Mouse (Mus musculus): ENCODE results near the gene Gbf1.

Gene Gbf1

DNA sequence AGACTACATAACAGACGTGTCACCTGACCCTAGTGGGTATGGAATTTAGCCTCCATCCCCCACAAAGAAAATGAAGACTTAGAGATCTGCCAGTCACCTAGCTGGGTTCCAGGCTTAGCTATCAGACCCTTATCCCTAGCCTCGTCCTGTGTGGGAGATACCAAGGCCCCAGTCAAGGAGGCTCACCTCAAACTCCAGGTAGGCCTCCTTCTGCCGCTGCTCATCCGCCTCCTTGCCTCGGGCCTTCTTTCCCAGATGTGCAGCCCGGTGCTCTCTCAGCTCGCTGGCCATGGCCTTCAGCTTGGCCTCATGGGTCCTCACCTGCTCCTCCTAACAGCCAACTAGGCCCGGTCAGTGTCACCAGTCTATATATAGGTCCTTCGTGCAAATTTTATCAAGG, 160.8 kb downstream of the Gbf1 start:
- ChIA-PET CTCF (interaction anchor here in 1 of 4 experiments (0.6 to 1.3 kb wide), 2 partner anchors 72 to 177 kb away, joined by 3 read pairs; no protein-coding TSS in a partner anchor), POLR2A (interaction anchor here in 1 of 4 experiments (1.0 to 2.2 kb wide), 5 partner anchors 9 to 257 kb away, joined by 3 to 14 read pairs (median 4); partner anchors contain the start of genes Fbxl15 and Sufu)

DNA sequence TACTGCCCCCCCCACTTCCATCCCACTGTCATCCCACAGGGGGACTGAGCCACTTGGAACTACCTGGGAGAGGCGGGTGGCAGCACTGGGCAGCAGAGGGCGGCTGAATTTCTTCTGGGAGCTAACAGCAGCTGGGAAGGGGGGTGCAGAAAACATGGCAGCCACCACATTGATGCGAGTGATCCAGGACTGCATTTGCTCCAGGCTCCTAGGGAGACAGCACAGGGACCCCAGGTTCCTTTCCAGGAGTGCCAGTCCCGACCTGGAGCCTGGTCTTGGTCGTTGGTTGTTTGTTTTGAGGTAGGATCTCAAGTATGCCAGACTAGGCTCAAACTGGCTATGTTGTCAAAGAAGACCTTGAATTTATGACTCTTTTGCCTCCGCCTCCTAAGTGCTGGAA, 161.3 kb downstream of the Gbf1 start:
- POLR2A ChIA-PET = interaction anchor here in 2 of 4 experiments (0.7 to 3.8 kb wide), 8 partner anchors 8 to 83 kb away, joined by 3 to 16 read pairs (median 9); partner anchors contain the start of genes Fbxl15 (in 2 of the 2), Nfkb2 (in 2 of the 2) and Sufu (in 2 of the 2)
- CTCF ChIA-PET = interaction anchor here in 2 of 4 experiments (0.6 to 1.9 kb wide), 5 partner anchors 7 to 567 kb away, joined by 3 to 11 read pairs (median 3); partner anchors contain the start of gene Nfkb2 (in 1 of the 2)

DNA sequence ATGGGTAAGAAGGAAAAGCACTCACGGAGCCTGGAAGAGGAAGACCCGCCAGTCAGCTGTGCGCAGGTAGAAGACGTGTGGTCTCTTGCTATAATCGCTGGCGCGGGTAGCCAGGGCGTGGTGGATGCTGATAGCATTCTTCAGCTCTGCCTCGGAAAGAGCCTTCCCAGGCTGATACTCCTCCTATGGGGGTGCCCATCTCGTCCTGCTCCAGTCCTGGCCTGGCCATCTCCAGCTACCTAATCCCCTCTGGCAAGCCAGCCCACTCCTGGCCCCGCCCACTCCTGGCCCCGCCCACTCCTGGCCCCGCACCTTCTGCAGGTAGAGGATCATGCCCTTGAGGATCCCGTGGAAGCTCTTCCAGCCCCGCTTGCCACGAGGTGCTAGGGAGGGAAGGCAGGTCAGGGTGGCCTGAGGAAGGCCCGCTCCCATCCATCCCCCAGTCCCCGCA, 161.9 kb downstream of the Gbf1 start:
- ChIA-PET CTCF (interaction anchor here in 2 of 4 experiments (0.6 to 1.9 kb wide), 8 partner anchors 8 to 568 kb away, joined by 3 to 11 read pairs (median 3); partner anchors contain the start of genes Nfkb2 (in 2 of the 2) and Elovl3 (in 1 of the 2)), POLR2A (interaction anchor here in 3 of 4 experiments (0.5 to 3.8 kb wide), 13 partner anchors 9 to 1000 kb away, joined by 3 to 16 read pairs (median 4); partner anchors contain the start of genes Fbxl15 (in 3 of the 3), Nfkb2 (in 2 of the 3) and Sufu (in 2 of the 3))

DNA sequence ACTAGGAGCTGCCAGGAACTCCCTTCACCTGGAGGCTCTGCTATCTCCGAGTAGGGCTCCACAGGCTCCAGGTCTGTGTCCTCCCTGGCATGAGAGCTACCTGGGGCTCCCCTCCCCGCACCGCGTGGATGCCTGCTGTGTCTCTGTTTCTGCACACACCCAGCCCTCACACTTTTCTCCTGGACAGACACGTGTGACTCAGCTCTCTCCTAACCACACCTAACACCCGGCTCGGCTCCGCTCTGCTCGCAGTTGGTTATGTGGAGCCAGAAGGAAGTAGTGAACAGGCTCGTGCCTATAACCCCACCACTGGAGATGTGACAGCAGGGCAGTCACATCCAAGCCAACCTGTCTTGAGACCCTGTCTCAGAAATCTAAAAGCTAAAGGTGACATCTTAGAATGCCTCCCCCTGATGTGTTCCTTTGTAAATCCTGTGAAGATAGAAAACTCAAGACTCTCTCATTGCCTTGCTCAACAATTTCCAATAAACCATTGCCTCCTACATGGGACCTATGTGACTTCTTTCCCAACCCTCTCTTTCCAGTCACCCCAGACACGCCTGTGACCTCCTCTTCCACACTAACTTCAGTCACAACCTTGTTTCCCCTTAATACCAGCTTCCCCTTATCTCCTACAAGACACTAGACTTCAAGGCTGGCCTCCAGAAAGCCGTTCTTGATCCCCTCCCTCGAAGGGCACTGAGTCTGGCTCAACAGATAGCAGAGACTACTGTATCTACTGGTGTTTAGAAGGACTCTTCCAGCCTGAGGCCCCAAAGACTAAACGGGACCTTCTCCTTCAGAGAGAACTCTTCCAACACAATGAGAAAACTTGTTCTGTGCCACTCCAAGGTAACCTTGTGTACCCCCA, 162.8 kb downstream of the Gbf1 start:
- ChIA-PET POLR2A (interaction anchor here (0.6 to 3.8 kb wide), 13 partner anchors 10 to 195 kb away, joined by 3 to 16 read pairs (median 4); partner anchors contain the start of genes Fbxl15 (in 3 of the 4), Nfkb2 (in 2 of the 4) and Sufu (in 1 of the 4)), CTCF (interaction anchor here (0.6 to 1.9 kb wide), 9 partner anchors 9 to 503 kb away, joined by 3 to 11 read pairs (median 3); partner anchors contain the start of genes Nfkb2 (in 2 of the 4) and Elovl3 (in 1 of the 4))

DNA sequence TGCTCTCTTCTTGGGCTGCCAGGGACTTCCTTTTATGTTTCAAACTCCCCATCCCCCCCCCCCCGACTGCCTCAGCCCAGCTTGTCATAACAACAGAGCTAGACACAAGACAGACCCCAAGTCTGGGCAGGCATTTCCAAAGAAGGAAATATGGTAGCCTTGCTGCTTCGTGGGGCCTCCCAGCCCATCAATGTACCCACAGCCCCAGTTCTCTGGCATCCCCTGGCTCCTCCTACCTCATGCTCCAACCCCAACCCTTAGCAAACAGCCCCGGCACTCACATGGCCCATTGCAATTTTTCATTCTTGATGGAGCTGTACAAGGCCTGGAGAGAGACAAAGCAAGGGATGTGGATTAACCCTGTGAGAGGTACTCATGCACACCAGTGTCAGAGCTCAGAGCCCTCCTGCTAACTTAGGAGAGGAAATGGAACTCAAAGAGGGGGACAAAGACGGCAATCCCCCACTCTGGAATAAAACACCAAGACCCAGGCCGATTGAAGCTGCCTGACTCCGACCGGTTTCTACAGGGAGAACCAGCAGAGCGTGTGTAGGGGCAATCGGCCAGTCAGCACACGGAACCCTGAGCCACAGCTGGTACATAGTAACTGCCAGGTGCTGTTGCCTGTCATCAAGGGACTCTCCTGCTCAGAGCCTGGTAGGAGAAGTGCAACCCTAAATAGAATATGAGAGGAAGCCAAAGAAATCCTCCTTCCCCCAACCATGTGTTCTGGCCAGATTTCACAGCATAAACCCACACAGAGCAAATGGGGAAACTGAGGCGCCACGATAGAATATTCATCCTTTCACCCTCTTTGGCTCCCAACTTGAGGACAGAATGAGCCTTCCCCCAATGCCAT, 163.7 kb downstream of the Gbf1 start:
- ChIA-PET POLR2A (interaction anchor here in 2 of 4 experiments (0.7 to 3.8 kb wide), 7 partner anchors 10 to 73 kb away, joined by 3 to 16 read pairs (median 7); partner anchors contain the start of genes Fbxl15 (in 2 of the 2) and Nfkb2 (in 2 of the 2)), CTCF (interaction anchor here in 3 of 4 experiments (0.6 to 1.7 kb wide), 4 partner anchors 12 to 504 kb away, joined by 3 to 8 read pairs (median 3); partner anchors contain the start of gene Nfkb2 (in 2 of the 3))

DNA sequence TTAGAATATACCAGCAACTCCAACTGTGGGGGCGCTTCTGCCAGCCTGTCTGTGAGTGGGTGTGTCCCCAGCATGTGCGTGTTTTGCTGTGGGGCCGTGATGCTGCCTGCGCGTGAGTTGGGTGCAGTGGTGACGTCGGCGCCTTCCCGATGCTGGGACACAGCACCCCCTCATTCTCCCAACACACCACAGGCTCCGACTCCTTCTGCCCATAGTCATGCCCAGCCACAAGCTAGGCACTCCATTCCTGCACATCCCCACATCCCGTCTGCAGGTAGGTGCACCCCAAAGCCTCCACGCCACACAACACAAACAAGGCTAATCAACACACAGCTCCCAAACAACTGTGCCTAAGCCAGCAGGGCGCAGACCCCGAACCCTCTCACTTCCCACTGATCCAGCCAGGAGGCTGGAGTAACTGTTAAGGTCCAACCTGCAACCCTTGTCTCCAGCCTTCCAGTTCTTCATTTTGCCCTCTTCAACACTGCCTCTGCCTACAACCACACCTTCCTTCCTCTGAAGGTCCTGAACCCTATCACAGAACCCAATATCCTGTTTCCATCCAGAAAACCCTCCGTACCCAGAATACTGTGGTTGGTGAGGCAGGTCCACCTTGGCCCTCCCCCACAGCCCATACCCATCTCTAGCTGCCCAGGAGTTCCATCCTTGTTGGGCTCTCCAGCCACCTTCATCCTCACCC, 164.7 kb downstream of the Gbf1 start:
- ChIA-PET POLR2A (interaction anchor here in 2 of 4 experiments (1.1 to 3.8 kb wide), 6 partner anchors 11 to 44 kb away, joined by 3 to 16 read pairs (median 6); partner anchors contain the start of genes Fbxl15 (in 2 of the 2) and Nfkb2 (in 1 of the 2)), CTCF (interaction anchor here in 3 of 4 experiments (0.5 to 1.6 kb wide), 5 partner anchors 8 to 1054 kb away, joined by 3 to 4 read pairs (median 3); partner anchors contain the start of gene Nfkb2 (in 1 of the 3))

DNA sequence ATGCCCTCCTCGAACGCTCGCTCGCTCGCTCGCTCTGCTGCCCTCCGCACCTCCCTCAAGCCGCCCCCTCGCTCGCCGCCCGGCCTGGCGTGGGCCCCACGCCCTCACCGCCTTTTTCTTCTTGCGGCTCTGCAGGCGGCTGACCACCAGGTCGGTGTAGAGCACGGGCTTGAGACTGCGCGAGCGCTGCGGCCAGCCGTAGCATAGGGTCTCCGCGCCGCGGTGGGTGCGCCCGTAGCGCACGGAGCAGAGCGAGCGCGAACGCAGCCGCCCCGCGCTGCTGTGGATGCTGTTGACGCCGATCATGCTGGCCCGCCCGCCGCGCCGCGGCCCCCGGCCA, 165.2 kb downstream of the Gbf1 start:
- POLR2A ChIA-PET = interaction anchor here in 3 of 4 experiments (0.6 to 3.8 kb wide), 7 partner anchors 8 to 177 kb away, joined by 3 to 22 read pairs (median 5); partner anchors contain the start of genes Fbxl15 (in 2 of the 3) and Nfkb2 (in 1 of the 3)
- CTCF ChIA-PET = interaction anchor here (0.6 to 2.9 kb wide), 6 partner anchors 8 to 30 kb away, joined by 3 to 16 read pairs (median 4); partner anchors contain the start of gene Nfkb2 (in 2 of the 4)

DNA sequence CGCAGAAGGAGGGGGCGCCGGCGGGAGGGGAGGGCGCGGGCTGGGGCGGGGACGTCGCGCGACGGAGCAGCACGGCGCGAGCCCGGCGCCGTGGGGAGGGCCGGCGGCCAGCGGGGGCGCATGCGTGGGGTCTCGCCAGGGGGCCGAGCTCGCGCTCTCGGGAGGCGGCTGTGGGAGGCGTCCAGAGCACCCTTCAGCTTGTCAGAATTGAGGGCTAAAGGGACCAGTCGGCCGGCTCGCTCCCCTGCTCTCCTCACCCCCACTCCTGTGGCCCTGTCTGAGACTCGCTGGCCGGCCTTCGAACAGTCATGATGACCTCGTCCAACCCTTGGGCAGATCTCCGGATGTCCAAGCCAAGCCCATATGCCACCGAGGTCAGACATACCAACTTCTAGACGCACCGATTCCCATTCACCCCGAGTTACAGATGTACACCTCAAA, 165.7 kb downstream of the Gbf1 start:
- CTCF ChIA-PET = interaction anchor here (0.6 to 2.9 kb wide), 7 partner anchors 9 to 1301 kb away, joined by 3 to 16 read pairs (median 3); partner anchors contain the start of genes Fbxl15 (in 1 of the 4) and Nfkb2 (in 1 of the 4)
- POLR2A ChIA-PET = interaction anchor here in 3 of 4 experiments (0.6 to 2.9 kb wide), 12 partner anchors 8 to 496 kb away, joined by 3 to 22 read pairs (median 4); partner anchors contain the start of genes Cuedc2 (in 2 of the 3) and Fbxl15 (in 2 of the 3)

DNA sequence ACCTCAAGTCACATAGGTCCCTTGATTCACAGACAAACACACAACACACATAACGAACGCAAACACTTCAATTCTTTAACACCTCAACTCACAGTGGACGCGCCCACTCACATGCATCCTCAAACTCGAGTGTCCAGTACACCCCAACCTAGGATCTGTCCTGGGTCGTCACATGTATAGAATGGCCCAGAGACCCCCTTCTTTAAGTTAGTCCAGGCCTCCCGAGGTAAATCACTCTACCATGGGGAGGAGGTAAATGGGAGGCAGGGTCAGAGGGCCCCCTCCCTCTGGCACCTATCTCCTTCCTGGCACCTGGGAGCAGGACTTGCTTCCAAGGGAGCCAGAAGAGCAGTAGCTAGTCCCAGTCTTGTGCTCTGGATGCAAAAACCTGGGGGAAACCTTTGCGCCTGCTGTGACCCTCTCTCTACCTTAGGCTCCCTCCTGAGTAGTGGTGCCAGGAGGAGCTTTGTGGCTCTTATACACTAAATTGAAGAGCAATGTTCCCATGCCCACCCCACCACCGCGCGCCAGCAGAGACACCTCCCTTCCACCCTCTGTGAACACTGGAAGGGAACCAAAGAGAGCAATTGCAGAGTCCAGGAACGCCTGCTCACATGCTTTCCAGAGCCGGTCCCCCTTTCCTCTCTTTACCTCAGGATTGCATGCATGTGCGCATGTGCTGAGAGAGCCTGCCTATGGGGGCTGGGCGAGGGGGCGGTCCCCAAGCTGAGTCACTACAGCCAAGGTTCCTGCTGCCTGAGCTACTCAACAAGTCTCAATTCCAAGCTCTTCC, 166.5 kb downstream of the Gbf1 start:
- ChIA-PET POLR2A (interaction anchor here (0.5 to 2.9 kb wide), 27 partner anchors 9 to 497 kb away, joined by 3 to 22 read pairs (median 3); partner anchors contain the start of genes Fbxl15 (in 3 of the 4), Cuedc2 (in 2 of the 4), Nfkb2 (in 2 of the 4) and Nolc1 (in 1 of the 4)), CTCF (interaction anchor here (0.6 to 2.9 kb wide), 10 partner anchors 9 to 1301 kb away, joined by 3 to 16 read pairs (median 3); partner anchors contain the start of genes Fbxl15 (in 2 of the 4), Nfkb2 (in 2 of the 4) and Sufu (in 1 of the 4))

DNA sequence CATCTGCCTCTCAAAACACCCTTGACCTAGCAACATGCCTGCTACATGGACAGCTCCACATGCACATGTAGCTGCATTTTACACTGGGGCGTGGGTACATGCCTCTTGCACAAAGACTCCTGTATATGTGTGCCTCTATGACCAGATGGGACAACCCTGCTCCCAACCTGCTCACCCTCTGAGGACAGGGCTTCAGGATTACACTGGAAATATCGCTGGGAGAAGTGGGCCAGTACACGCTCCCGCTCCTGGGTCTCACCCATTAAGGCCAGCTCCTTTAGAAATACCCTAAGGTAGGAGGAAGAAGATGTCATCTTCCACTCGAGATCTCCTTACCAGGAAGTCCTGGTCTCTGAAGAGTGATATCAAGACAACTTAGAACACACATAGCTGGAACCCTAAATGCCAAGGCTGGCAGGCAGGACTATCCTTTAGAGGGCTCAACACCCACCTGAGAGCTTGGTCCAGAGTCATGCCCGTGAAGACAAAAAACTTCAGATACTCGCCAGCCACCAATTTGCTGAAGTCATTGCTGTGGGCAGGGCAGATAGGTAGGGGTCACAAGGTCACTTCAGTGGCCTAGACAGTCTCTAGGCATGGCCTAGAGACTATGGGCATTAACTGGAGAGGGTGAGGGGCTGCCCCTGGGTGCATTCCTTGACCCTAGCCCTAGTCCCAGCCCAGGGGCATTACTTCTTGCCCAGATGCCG, 167.9 kb downstream of the Gbf1 start:
- ChIA-PET POLR2A (interaction anchor here in 2 of 4 experiments (0.6 to 2.9 kb wide), 7 partner anchors 8 to 674 kb away, joined by 3 to 22 read pairs (median 6); partner anchors contain the start of genes Fbxl15 (in 2 of the 2), Nfkb2 (in 1 of the 2) and Nolc1 (in 1 of the 2)), CTCF (interaction anchor here (0.6 to 2.9 kb wide), 5 partner anchors 8 to 77 kb away, joined by 3 to 16 read pairs (median 3); partner anchors contain the start of genes Fbxl15 (in 1 of the 4), Nfkb2 (in 1 of the 4) and Sufu (in 1 of the 4))

DNA sequence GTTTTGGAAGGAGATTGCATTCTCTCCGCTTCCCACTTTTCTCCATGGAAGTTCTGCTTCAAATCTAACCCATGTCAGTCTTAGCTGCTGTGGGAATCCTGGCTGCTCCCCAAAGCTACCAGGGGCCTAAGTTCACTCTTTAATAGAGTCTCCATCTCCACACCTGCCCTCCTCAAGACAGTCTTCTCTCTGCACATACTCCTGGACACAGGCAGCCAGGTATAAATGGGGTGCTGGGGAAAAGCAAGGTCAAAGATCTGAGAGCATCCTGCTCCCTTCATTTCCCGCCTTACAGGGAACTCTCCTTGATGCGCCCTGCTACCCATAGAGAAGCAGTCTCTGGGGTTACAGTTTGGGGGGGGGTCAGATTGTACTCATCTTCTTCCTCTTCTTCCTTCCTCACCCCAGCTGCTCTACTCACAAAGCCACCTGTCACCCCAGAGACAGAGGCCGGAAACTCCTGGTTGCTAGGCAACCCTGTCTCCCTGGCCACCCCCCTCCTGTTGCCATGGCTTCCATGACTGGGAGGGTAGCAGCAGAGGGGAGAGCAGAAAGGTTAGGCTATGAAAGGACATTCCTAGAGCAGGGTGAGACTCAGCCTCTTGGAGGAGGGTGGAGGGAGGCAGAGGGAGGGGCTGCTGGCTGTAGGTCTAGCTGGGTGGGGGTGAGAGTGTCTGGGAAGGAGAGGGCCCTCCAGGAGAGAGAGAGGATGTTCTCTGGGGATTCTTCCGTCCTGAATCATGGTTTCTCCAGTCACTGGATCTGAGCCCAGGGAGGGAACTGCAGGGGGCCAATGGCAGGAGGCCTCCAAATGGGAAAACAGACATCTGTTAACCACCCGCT, 169.0 kb downstream of the Gbf1 start:
- ChIA-PET CTCF (interaction anchor here in 2 of 4 experiments (0.6 to 1.1 kb wide), 3 partner anchors 12 to 45 kb away, joined by 3 read pairs; no protein-coding TSS in a partner anchor), POLR2A (interaction anchor here in 2 of 4 experiments (0.6 to 2.2 kb wide), 8 partner anchors 8 to 673 kb away, joined by 3 to 9 read pairs (median 4); partner anchors contain the start of genes Nfkb2 (in 1 of the 2) and Sufu (in 1 of the 2))

DNA sequence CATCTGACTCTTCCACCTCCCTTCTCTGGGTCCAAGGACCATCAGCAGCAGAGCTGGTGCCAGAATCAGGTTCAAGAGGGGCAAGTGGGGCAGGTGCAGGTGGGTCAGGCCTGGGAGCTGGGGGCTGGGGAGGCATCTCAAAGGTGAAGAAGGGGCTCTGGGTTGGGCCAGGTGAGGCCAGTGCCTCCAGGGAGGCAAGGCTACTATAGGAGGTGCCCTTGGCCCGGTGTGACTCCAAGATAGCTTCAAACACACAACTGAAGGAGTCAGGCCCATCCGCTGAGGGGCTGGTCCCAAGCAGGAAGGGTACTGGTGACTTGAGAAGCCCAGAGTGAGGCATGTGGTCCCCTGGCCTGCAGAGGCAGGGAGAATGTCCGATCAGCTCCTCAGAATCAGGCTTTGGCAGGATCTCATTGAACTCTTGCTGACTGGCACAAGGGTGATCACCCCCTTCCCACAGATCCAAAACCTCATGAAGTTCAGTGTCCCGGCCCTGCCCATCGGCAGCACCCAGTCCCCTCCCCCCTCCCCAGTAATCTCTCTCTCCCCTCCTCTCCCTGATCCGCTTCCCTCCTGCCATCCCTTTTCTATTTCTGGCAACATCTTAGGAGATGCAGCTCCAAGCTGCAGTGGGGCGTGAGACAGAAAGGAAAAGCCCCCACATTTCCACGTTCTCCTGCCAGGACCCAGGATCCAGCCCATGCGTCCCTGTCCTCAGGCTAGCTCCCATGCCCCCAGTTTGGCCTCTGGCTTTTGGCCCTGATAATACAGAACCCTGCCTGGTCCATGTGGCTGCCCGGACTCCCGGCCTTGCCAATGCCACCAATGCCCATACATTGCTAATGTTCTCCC, 170.1 kb downstream of the Gbf1 start:
- ChIA-PET POLR2A (interaction anchor here in 3 of 4 experiments (0.6 to 2.2 kb wide), 8 partner anchors 9 to 703 kb away, joined by 3 to 9 read pairs (median 3); partner anchors contain the start of genes Nfkb2 (in 1 of the 3) and Sufu (in 1 of the 3)), CTCF (interaction anchor here in 3 of 4 experiments (0.5 to 0.9 kb wide), 4 partner anchors 13 to 603 kb away, joined by 3 read pairs; no protein-coding TSS in a partner anchor)

Measured in embryonic stem cell, embryonic (primary cell).